Mouse (Mus musculus) thymus, postnatal 36 days (tissue): Measurements from ENCODE around the gene Aebp2.
"Not testable (repeated sequence)": the region's sequence is repeated elsewhere in the genome, so short reads cannot be mapped to it uniquely, and the experiment has no call there.

ENCODE experiments used
- DNase-seq, 2 experiments: peaks; one replicate each; pipeline ENCODE4 v3.0.0; 2022; ENCODE audit warnings: mixed read lengths in 2 of 2

The Aebp2 gene

DNA sequence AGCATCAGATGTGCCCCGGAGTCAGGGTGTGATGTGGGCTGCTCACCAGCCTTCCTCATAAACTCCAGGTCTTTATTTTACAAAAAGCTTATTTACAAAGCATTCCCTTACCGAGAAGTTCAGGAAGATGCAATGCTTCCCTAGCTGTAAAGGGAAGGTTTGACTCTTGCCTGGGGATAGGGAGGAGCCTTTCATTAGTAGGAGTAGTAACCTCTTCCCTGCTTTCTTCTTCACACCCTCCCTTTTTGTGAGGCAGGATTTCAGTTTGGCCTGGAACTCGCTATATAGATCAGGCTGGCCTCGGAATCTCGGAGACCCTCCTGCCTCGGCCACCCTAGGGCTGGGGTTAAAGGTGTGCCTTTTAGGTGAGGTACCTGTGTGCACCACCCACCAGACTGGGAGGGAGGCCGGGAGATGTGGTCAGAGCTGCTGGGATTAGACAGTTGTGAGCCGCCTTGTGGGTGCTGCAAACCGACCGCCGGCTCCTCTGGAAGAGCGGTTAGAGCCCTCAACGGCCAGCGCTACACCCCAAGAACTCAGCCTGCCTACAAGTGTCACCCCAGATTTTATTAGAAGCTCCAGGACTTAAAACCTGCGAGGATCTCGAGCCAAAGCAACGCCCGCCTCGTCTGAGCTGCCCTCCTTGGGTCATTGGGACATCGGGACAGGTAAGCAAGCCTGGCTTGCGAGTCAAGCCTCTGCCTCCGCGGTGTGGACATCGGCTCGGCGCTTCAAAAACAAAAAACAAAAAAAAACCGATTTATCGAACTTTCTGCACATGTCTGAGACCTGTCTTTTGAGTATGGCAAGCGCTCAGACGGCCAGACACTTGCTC is at the start of gene Aebp2:
TSS of gene Aebp2 (plus strand) at position 273 of the 835 bp plus-strand sequence.
- DNase-seq: peak; percentile 16 to 52

DNA sequence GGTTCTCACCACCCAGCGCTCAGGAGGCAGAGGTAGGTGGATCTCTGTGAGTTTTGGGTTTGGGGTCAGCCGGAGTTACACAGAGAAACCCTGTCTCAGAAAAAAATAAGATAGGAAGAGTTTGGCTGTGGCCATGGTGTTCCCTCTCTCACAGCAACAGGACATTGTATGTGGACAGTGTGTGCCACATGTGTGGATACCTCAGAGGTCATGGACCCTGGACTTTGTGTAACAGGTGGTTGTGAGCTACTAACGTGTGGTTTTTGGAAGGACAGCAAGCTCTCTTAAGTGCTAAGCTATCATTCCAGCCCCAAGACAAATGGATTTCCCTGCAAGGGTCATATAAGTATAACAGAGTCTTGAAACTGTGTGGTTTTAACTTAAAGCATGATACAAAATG is 47.5 kb upstream of the Aebp2 start:
- DNase-seq: no peak

DNA sequence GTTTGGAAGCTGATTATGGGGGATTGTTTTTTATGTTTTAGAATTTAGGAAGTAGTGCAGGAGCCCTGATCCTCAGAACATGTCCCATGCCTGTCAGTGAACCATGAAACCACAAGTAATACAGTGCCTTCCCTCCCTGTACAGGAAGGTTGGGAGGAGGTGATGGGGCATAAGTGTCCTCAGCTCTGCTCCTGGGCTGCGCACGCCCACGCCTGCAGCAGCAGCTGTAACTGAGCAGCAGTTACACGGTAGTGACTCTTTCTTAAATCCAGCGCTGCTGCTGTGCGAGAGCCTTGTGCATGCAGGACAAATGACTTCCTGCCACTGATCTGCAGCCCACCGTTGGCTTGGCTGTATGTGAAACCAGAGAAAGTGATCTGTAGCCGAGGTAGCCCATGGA is 46.3 kb upstream of the Aebp2 start:
- DNase-seq: peak; percentile 19 to 30

DNA sequence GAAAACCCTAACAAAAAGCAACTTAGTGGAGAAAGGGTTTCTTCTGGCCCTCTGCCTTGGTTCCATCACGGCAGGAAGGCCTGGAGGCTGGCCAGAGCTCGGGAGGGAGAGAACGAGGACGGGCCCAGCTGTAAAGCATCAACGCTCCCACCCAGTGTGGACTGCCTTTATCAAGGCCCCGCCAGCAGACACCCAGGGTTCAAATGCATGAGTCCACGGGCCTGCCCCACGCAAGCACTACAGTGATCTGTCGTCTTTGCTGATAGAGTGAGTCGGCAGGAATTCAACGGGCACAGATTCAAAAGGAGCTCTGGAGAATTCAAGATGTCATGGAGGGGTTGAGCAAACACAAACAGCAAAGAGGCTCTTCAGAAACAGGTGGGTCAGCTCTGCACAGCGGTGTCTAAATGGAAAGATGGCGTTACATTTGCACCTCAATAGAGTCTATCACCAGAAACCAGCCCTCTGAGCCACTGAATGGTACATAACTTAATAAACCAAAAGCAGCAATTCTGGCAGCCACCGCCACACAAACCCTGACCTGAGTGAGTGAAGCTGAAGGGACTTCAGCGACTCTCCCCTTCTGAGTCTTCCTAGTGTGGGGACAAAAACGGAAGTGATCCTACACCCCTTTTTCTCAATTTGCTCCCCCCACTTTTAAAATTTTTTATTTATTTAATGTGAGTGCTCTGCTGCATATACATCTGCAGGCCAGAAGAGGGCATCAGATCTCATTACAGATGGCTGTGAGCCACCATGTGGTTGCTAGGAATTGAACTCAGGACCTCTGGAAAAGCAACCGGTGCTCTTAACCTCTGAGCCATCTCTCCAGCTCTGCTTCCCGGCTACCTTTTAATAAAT is 45.3 kb upstream of the Aebp2 start:
- DNase-seq: no peak

DNA sequence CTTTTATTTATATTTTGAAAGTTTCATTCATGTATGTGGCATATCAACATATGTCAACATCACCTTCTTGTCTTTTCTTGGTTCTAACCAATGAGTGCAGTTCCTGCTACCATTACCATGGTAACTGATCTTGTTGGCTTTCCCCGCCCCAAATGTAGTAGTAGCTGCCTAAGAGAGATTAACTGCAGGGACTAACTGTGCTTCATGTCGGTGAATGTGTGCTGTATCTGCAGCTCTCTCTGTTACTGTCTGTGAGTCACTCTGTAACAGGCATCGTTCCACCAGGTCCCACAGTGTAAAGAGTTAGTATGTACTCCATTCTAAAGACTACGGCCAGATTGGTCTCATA is 44.7 kb upstream of the Aebp2 start:
- DNase-seq: no peak

DNA sequence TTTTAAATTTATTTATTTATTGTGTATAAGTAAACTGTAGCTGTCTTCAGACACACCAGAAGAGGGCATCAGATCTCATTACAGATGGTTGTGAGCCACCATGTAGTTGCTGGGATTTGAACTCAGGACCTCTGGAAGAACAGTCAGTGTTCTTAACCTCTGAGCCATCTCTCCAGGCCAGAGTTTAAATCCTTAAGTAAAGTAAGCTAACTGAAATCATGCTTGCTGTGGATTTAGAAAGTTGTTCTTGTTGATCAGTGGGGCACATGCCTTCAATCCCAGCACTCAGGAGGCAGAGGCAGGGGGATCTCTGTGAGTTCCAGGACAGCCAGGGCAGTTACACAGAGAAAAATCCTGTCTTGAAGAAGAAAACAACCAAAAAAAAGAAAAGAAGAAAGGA is 43.5 kb upstream of the Aebp2 start:
- DNase-seq: not testable (repeated sequence)

DNA sequence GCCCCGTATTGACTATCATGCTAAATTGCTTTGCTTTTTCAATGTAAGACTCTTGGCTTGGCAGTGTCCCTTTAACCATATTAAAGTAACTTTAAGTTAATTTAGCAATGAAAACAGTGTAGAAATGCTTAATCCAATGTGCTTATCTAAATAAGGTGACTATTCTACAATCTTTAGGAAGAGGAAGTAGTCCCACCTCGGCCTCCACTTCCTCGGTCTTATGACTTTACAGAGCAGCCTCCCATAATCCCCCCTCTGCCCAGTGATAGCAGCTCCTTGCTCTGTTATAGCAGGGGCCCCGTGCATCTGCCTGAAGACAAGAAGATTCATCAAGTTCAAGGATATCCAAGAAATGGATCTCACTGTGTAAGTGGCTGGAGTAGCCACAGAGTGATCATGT is 42.3 kb upstream of the Aebp2 start:
- no peak for DNase-seq

DNA sequence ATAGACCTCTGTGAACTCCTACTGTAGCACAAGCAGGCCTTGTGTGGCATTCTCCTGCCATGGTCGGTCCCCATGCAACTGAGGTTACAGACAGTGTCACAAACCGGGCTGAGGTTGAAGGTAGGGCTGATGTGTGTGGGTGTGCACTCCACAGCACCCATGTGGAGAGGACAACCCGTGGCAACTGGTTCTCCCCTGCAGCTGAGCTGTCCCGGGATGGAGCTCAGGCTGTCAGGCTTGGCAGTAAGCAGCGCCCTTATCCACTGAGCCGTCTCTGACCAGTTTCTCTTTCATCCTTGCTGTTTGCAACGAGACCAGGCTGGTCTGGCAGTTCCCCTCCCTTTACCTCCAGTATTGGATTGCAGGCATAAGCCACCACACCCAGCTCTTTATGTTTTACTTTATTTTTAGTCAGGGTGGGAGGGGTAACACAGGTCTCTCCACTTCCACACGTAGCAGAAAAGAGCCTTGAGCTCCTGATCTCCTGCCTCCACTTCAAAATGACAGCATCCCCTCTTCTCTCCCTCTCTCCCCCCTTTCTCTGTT is 35.7 kb upstream of the Aebp2 start:
- no peak for DNase-seq

DNA sequence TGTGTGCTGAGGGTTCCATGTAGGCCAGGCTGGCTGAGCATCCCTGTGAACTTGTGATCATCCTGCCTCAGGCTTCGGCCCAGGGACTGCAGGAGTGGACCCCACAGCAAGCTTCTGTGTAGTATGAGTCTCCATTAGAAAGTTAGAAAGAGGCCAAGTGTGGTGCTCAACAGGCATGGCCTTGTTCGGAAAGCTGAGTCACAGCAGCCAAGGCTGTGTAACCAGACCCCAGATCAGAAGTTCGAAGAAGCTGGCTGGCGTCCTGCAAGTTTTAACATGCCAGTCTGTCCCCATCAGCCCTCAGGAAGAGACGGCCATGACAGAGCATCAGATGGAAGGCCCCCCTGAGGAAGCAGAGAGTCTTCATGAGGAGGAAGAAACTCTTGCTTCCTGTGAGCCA is 31.1 kb upstream of the Aebp2 start:
- DNase-seq: no peak

DNA sequence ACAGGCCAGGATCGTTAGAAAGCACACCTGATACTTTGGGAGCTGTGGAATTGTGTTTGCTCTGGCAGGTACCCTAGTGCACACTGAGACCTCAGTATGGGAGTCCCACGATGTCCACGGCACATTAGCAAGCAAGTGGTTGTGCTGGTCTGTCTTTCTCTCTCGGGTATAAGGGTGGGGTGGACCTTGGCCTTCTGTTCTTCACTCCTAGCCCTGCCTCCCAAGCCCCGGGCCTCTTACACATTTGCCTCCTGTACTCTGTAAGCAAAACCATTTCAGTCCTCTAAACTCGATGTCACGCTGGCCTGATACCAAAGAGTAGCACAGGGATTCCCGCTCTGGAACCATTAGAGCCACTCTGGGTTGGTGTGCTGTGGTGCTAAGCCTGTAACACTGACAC is 29.8 kb upstream of the Aebp2 start:
- no peak for DNase-seq

DNA sequence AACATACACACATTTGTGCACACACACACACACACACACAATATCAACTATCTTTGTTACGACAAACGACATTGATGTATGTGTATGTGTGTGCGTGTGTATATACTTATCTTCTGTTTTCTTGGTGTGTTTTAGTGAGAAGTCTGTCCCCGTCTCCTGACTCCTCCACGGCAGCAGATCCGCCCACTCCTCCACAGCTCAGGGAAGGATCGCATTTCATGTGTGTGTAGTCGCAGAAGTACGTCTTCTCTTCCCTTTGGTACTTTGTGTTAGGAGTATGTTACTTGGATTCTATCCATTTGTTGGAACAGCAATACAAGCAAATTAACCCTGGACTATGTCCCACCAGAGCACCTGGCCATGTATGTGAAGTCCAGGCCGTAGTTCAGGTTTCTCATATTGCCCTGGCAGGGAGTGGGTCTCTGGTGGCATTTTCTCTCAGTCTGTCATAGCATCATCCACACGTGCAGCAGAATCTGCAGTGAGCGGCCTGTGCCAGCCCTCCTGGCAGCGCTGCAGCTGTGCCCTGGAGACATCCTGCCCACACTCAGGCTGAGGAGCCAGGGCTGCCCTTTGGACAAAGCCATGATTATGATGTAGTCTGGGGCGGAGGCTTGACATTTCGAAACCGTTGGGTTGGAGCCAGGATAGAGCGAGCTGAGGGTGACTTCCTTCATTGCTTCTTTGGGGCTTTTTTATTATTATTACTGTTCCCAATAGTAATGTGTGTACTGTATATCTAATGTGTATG is 28.9 kb upstream of the Aebp2 start:
- no peak for DNase-seq

DNA sequence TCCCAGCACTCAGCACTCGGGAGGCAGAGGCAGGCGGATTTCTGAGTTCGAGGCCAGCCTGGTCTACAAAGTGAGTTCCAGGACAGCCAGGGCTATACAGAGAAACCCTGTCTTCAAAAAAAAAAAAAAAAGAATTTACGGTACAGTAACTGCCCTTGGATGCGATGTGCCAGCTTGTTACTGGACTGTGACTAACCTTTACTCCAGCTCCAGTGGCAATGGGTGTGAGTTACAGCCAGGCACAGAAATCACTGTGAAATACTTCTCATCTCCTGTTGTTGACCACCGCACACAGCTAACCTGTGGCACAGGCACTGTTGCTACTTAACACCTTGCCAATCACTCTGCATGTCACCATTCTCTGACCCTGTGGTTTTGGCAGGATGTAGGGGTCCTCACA is 26.9 kb upstream of the Aebp2 start:
- not testable (repeated sequence) for DNase-seq

DNA sequence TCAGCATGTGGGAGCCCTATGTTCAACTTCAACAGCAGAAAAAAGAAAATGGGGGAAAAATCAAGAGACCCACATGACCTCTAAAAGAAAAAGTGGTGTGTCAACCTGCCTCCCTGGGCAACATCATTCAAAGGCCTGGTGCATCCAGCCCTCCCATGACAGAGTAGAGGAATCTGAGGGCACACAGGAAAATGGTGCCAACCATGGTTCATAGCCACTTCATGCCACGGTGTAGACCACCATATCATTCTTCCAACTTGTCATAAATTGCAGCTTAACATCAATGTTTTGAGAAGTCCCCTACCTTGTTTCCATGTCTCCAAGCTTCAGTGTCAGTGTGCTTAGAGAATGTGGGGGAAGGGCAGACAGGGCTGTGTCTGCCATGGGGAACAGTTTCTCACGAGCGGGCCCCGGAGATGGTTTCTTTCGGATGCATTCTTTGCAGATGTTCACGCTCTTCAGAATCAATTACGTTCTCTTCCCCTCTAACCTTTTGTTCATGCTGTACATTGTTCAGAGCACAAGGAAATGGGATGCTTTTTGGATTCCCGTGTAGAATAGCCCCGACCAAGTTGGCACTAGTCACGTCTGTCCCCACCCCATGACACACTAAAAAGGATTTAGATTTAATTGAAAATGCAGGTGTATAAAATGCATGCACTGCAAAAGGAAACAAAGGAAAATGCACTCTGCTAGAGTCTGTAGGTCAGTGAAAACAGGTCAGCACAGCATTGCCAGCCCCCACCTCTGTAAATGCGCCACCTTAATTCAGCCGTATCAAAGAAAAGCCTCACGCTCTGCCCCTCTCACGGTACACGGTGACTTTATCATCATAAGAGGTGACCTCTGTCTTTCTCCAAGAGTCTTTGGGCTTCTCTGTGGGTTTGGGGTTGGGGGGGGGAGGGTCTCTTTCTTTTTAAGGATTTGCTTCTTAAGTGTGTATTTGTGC is 24.8 kb upstream of the Aebp2 start:
- no peak for DNase-seq

DNA sequence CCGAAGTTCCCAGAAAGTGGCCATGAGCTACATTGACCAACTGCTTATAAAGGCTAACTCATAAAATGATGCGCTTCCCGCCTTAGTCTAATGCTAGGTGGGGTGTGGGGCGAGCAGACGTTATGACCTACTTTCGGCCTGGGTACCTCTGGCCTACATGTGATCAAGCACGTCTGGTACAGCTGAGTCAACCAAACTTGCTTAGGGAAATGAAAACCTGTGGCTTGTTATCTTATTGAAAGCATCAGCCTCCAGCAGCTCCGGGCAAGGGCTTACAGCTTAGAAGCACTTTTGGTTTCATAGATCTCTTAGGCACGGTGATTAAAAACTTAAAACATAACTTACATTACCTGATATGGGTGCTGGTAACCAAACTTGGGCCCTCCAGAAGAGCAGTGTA is 23.9 kb upstream of the Aebp2 start:
- peak; percentile 34 to 57 for DNase-seq

DNA sequence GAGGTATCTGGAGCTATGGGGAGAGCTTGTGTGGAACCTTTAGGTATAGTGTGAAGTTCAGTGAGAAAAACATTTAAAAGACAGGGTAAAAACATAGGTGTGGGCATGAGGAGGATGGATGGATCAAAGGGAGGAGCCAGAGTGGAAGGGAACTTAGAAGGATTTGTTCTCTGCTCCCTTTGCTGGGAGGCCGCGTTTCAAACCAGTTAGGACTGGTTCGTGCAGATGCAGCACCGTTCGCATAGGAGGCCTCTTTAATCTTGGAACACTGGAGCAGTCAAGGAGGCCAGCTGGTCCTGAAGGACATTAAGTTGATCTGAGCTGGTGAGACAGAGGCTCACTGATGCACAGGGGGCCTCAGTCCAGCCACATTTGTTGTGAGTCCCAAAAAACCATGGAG is 23.1 kb upstream of the Aebp2 start:
- DNase-seq: no peak

DNA sequence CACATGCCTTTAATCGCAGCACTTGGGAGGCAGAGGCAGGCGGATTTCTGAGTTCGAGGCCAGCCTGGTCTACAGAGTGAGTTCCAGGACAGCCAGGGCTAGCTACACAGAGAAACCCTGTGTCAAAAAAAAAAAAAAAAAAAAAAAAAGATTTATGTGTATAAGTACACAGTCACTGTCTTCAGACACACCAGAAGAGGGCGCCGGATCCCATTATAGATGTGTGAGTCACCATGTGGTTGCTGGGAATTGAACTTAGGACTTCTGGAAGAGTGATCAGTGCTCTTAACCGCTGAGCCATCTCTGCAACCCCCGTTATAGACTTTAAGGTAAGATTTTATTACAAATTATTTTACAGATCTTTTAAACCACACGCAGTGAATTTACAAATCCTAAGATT is 21.8 kb upstream of the Aebp2 start:
- DNase-seq: not testable (repeated sequence)

DNA sequence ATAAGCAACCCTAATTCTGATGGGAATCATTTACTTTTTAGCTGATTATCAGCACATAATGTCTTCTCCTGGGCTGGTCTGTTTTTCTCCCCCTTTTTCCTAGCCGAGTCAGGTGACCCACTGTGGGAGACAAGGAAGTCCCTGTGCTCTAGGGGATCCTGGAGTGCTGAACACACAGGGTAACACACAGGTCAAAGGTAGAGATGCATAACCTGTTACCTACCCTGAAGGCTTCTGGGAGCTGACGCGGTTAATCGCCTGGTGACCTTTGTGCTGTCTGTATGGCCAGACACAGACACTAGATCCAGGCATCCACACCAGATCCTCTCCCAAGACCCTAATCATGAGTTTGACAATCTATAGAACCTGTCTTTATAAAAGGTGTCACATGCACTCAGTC is 21.3 kb upstream of the Aebp2 start:
- no peak for DNase-seq

DNA sequence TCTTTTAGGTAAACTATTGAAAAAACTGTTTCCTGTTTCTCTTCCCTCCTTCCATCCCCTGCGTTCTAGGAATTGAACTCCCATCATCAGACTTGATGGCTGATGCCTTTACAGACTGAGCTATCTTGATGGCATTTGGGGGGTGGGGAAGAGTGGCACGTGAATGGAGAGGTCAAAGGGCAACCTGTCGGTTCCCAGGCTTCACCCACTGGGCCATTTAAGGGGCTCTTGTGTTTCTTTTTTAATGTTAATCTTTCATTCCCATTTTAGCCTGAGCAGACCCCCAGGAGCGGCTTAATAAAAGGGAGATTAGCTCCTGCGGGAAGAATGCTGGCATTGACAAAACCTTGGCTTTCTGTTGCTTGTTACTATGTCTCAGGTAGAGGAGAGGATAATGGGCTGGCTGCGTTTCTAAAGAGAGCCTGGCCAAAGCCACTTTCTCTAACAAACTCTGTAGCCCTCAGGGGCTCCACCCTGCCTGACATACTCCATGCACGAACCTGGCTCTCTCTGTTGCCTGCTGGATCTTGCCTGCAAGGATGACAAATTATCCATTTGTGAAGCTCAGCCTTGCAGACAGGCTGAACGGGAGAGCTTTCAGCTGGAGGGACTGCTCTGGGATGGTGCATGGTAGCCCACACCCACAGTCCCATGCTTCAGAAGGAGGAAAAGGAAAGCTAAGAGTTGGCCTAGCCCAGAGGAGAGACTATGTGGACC is 19.1 kb upstream of the Aebp2 start:
- no peak for DNase-seq

DNA sequence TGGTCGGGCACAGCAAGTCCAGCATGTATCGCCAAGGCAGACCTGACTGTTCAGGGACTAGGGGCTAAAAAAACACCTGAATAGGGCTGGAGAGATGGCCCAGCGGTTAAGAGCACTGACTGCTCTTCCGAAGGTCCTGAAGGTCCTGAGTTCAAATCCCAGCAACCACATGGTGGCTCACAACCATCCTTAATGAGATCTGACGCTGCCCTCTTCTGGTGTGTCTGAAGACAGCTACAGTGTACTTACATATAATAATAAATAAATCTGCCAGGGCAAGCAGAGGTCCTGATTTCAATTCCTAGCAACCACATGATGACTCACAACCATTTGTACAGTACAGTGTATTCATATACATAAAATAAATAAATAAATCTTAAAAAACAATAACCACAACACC is 17.3 kb upstream of the Aebp2 start:
- DNase-seq: not testable (repeated sequence)

DNA sequence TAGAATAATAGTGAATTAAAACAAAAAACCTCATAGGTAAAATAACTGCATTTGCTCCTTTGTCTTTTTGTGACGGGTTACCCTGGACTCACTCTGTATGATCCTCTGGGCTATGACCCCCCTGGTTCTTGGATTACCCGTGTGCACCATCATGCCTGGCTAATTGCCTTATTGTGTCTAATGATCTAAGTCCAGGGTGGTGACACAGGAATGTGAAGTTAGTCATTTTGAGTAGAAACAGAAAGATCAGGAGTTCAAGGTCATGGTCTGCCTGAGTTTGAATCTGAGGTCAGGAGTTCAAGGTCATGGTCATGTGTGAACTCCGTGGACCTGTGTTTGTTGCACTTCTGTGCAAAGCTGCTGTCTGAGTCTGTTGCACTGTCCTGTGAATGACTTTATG is 16.7 kb upstream of the Aebp2 start:
- DNase-seq: no peak

DNA sequence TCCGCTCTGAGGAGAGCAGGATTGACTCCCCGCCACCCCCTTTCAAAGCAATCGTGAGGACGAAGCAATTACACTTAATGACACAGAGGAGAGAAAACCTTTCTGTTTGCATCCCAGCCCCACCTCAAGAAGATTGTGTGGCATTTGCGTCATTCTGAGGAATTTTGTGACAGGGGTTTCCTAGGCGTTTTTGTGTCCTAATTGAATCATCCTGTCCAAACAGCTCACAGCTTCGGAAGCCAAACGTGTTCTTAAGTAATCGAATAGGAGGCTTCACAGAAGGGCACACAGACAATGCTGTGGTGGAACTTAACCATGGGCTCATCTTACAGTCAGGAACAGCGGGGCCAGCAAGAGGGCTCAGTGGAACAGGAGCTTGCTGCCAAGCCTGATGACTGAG is 15.9 kb upstream of the Aebp2 start:
- no peak for DNase-seq
